Mouse (Mus musculus) NIH3T3 (cell line): ENCODE measurements around the gene Cdc42ep4.

ENCODE experiments used
- DNase-seq: peaks from one replicate; pipeline ENCODE4 v3.0.0-alpha.2; 2012; ENCODE audit warnings: low read depth

The Cdc42ep4 gene

DNA sequence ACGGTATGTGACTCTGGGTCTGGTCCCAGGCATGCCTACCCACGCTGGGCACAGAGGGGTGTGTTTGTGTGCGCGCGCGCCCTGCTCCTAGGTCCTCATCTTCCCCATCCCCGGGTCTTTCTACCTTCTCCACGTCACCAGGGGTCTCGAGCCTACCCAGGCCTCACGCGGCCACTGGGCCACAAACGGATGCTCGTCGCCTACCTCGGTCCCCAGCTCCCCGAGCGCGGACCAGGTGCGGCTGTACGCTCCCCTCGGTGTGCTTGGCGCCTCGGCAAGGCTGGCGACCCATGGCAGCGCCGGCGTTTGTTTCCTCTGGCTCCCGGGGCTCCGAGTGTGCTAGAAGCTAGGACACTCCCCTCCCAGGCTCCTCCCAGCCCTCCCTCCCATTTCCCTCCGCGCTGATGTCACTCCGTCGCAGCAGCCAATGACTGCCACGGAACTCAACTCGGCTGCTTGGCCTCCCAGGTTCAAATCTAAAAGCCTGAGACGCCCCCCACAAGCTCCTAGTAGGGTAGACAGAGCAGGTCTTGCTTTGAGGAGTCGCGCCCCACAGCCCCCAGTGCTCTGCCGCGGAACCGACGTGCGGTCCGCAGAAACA, at the start of gene Cdc42ep4:
TSS of gene Cdc42ep4 (minus strand) at position 398 of the 601 bp plus-strand sequence.
- peak; percentile 96 for DNase-seq

DNA sequence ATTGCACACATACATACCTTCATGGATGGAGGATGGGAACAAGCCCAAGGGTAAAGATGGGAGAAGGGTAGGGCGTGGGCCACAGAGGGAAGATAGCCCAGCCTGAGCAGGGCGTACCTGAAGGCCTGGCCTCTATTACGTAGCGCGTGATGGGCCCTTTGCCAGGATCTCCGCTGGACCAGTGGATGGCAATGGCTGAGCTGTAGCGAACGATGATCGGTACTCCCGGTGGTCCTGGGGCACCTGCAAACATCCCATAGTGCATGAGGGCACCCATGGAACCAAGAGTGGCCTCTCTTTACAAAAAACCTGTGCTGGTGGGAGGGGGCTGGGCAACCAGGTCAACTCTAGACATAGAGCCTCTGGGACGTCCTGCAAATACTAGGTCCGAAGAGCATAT, 48.3 kb upstream of the Cdc42ep4 start:
- DNase-seq: no peak

DNA sequence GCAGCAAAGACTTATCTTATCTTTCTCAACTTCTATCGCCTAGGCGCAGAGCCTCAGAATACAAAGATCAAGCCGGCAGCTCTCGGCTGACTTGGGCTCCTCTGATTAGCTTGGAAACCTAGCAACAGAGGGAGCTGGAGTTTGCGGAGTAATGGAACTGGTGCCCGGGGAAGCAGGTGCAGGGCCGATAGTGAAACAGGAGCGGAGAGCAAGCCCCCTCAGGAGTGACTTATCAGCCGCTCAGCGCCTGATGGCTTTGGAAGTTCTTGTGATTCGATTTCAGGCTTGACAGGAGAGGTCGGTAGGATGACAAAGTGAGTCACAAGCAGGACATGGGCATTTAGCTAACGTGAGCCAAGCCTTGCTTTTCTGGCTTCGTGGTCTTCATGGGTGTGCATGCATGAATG, 47.4 kb upstream of the Cdc42ep4 start:
- no peak for DNase-seq

DNA sequence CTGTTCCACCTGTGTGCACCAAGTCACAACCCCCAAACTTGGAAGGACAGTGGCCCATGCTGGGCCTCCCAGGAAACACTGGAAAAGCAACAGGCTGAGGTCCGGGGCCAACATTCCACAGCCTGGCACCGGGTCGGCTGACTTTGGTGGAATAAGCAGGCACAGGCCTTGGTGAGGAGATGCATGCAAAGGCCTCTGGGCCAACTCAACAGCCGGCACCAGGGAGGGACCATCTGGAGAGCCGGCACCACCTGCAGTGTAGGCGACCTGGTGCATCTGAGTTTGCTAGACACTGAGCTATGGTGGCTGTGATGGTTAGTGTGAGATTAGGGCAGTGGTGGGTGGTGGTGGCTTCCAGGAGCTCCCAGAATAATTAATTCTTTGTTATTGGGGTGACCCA, 46.3 kb upstream of the Cdc42ep4 start:
- DNase-seq: no peak

DNA sequence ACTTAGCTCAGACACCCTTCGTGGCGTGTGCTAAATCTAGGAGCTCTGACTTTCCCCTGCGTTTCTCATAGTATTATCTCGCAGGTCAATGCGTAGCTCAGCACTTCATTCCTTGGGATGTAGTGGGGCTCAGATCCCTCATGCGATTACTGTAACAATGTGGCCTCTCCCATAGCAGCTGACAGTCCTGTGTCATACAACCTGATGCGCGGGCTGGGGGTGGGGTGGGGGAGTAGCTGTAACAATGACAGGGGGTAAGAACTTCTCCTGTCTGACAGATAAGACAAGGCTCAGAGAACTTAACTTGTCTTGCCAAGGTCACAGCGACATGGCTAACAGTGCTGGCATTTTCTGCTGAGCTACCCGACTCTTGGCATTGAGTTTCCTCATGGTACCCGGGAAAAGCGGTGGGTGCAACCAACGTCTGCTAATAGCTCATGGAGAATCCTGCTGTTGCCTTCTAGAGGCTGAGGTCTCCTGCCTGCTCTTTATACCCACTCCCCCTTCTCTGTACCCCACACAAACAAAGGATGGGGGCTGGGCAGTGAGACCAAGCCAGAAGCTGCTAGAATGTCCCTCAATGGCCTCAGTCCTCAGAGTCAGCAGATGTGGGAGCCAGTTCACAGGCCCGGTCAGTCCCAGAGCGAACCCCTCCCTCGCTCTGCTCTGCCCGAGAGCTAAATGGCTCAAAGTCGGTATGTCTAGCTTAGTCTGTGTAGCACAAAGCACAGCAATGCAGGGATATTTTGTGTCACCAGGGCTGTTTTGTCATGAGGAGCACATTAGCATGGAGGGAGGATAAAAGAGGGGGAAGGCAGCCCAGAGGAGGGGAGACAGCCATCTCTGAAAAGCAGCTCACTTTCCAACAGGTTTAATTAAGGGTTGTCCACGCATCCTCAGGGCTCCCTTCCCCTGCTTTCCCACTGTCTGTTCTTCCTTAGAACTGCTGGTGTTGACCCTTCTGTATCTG, 45.6 kb upstream of the Cdc42ep4 start:
- no peak for DNase-seq

DNA sequence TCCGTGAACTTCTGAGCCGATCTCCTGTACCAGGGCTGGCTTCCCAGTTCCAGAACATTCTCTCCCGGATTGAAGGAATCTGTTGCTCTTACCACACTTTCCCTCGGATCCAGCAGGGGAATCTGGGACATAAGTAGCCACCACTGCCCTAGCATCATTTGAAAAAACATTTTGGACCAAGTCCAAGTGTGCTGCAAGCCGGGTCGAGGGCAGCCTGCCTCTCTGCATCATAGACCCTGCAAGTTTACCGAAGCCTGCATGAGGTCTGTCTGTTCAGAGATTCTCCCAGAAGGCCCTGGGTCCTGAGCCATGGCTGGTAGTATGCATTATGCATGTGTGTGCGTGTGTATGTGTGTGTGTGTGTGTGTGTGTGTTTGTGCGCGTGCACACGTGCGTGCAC, 44.2 kb upstream of the Cdc42ep4 start:
- DNase-seq: no peak

DNA sequence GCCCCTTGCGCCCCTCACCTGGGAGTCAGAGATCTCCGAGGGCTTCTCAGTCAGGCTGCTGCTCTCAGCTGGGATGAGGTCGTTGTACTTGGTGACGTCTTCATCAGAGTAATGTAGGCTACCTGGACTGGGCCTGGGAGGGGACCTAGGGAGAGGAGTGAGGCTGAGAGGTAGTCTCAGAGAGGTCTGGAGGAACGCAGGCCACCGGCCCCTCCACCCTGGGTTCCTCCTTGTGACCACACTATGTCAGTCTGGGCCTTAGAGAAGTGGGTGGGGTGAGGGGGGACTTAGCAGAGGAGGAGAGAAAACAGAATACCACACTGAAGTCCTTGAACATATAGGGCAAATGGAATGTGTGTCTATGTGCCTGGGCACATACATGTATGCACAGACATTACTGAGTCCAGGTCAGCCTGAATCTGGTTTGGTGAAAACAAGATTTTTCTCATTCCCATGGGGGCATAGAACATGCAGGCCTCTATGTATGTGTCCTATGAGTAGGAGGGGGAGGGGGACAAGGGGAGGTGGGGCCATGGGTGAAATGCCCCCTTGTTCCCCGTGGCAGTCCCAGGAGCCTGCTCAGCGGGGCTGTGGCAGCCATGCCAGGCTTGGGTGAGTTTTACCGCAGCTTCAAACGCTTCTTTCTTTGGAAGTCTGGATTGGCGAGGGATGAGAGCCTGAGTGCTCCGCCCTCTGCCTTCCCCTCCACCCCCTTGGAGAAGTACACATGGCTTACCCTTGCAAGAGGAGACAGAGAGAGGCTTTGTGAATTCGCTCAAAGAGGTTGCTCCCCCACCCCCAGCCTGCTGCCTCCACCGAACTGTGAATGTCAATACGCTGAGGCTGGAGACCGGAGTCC, 39.9 kb upstream of the Cdc42ep4 start:
- DNase-seq: no peak

DNA sequence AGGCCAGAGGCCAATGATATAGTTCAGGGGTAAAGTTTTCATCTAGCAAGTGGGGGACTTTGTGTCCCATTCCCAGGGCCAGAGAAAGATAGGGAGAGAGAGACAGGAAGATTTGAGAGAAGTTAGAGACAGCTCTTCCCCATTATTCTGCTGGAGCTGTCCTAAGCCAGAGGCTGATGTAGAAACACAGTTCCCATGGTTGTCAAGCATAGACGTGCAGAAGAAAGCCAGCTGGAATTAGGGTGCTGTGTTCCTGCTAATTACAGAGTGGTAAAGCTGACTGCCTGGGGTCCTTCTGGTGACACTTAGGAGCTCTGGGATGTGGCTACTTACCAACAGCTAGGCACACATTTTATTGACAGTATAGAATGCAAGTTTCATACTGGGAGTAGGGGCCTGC, 37.4 kb upstream of the Cdc42ep4 start:
- DNase-seq: no peak

DNA sequence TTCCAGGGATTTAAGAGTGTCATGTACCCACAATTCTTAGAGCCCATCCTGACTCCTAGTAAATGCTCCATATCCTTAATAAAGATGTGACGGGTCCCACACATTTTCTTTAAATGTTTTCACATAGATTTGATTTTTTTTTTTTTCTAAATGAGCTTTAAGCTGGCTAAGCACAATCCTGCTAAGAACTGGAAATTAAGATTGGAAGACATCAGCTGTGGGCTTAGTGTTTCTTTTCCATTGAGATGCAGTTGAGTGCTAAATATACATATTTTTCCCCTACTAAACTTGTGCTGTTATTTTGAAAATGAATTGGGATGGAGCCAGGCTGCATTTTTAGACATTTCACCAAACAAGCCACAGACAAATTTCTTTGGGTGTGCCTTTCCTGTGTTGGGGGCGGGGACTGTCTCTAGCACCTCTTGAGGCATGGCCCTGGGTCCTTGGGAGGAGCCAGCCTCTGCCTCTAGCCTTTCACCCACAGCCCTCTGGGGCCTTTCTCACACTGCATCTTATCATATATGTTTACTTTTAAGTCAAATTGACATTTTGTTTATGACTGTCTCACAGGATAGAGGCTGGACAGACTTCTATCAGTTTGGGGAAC, 36.6 kb upstream of the Cdc42ep4 start:
- DNase-seq: peak; percentile 23

DNA sequence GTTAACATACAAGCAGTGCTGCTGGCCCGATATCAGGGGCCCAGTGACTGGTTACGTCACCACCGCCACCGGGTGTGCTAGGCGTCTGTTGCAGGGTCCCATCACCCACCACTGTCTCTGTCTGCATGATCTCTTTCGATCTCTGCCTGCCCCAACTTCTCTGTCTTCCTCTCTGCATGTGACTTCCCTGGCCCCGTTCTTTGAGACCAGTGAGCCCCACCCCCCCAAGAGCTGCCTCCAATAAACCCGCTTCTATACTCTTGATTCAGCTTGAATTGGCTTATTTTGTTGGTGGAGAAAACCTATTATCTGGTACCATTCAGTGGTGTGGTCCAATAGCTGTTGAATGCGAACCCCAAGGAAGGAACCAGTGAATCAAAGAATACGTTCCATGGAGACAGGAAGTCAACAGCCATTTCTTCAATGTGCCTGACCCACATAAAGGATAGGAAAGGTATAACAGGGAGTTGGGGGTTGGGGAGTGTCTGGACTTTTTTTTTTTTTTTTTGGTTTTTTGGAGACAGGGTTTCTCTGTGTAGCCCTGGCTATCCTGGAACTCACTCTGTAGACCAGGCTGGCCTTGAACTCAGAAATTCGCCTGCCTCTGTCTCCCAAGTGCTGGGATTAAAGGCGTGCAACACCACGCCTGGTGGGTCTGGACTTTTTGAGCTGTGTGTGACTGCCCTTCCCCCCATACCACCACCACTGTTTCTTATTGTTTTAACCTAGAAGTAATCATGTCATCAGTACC, 35.9 kb upstream of the Cdc42ep4 start:
- DNase-seq: no peak

DNA sequence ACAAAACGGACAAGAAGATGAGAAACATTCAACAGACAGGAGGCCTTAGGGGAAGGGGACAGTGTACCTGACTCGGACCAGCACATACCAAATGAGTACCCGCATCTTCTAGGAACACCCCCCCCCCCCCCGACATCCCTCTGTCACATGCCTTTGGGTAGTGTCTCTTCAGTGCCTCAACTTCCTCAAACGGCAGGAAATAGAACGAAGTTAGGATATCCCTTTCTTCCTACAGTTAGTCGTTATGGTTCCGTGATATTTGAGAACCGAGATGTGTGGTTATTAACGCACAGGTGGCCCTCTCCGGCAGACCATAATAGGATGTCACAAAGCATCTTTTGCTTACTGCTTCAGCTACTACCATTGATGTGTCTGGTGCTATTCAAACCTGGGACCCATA, 35.3 kb upstream of the Cdc42ep4 start:
- DNase-seq: no peak

DNA sequence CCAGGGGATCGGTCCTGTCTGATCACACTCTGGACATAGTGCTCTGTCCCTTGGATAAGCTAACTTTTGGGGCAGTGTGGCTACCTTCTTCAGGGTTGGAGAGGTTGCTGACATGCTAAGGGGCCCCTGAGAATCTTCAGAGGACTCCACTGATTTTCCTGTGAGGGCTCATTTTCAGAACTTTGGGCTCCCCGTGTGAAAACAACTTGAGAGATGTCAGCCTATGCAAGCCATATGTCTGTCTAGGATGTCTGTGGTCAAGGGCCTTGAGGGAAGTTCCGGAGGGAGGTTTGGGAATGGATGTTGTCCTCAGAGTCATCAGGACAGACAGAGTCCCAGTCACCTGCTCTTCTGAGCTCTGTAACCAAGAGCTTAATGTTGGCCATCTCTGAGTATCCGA, 34.7 kb upstream of the Cdc42ep4 start:
- DNase-seq: no peak

DNA sequence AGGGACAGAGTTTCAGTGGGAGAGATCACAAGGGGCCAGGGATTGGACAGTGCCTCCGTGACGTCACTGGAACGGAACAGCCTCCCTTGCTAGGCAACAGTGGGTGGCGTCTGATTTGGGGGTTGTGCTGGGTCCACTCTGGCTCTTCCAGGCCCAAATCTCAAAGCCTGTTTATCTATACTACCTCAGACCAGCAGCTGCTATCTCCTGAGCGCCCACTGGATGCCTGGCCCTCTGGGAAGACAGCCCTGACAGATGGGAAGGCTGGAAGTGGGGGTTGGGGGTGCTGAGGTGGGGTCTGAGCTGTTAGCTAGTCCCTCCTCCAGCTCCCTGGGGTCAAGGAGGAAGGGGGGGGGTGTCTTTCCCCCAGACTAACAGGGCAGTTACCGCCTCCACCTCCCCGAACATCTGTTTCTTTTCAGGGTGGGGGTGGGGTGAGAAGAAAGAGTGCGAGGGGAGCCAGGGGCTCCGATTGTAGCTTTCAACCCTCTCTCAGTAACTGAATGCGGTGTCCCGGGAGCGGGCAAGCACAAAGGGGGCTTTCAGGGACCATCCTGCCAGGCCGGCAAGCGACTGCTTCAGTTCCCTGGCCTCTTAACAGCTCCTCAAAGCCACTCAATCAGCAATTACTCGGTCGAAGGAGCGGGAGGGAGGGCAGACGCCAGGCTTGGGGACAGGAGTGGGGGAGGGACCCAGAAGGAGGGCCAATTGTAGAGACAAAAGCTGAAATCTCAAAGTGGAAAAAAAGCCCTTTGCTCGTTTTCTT, 33.9 kb upstream of the Cdc42ep4 start:
- peak; percentile 66 for DNase-seq

DNA sequence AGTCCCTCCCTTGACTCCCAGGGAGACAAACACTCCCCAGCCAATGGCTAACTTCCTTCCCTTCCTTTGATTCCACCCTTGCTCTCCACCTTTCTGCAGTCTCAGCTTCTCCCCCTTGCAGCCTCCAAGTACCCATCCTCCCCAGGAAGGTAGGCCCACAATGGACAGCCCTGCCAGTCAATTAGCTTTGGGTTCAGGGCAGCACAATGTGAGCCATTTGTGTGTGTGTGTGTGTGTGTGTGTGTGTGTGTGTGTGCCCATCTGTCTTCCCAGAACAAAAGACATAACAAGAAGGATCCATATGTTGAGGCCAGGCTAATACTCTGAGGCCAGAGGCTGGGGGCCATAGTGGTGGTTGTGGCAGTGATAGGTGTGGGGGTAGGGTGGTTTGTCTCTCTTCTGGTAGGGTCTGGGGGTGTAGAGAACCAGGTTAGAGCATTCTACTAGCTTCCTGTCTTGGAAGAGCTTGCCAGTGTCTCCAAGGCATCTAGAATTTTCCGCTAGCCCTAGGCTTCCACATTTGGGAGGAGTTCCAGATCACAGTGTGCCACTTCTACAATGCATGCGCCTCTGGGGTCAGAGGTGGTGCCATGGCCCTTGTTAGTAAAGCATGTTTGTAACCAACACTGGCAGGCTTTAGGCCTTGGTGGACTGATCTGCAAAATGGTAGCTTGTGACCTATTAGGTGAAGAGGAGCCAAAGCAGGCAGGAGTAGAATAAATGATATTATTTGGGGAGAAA, 33.1 kb upstream of the Cdc42ep4 start:
- DNase-seq: no peak

DNA sequence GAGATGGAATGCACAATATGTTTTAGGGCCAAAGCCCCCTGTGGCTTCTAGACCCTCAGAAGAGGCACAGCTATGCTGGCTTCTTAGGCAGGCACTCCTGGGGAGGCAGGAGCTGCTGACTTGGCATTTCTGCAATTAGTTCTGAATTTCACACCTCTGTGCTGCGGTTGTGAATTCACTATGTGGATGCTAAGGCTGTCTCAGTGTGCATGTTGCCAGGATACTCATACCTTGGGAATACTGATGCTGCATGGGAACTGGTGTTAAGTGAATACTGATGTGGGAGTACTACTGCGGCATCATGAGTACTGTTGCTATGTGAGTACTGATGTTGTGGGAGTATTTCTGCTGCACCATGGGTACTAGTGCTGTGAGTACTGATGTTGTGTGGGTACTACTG, 30.8 kb upstream of the Cdc42ep4 start:
- DNase-seq: no peak

DNA sequence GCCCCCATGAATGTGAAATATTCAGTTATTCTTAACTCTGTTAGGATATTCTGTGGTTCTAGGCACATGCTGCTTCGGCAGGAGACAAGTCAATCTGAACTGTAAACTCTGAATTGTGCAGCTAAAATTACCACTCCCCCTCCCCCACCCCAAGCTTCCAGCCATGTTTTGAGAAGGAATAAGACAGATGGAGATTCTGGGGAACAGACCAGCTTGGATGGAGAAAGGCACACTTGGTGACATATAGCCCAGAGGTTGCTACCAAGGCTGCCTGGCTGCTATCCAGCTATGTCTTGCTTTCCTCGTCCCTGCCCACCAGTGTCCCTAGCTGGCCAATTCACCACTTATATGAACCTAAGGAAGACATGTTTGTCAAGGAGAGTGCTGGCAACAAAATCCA, 30.3 kb upstream of the Cdc42ep4 start:
- no peak for DNase-seq

DNA sequence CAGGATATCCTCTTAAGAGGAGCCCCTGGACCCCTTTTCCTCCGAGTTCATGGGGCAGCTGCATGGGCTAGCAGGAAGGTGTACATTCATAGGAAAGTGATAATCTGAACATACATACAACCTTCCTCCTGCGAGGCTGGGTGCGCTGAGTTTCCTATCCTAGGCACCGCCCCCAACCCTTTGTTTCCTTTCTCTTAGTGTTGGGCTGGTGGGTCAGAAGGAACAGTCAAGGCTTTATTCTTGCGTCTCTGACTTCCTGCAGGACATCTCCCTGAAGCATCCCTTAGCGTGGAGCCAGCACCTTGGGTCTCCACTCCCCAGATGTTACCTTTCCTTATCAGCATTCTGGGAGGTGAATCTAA, 28.0 kb upstream of the Cdc42ep4 start:
- no peak for DNase-seq

DNA sequence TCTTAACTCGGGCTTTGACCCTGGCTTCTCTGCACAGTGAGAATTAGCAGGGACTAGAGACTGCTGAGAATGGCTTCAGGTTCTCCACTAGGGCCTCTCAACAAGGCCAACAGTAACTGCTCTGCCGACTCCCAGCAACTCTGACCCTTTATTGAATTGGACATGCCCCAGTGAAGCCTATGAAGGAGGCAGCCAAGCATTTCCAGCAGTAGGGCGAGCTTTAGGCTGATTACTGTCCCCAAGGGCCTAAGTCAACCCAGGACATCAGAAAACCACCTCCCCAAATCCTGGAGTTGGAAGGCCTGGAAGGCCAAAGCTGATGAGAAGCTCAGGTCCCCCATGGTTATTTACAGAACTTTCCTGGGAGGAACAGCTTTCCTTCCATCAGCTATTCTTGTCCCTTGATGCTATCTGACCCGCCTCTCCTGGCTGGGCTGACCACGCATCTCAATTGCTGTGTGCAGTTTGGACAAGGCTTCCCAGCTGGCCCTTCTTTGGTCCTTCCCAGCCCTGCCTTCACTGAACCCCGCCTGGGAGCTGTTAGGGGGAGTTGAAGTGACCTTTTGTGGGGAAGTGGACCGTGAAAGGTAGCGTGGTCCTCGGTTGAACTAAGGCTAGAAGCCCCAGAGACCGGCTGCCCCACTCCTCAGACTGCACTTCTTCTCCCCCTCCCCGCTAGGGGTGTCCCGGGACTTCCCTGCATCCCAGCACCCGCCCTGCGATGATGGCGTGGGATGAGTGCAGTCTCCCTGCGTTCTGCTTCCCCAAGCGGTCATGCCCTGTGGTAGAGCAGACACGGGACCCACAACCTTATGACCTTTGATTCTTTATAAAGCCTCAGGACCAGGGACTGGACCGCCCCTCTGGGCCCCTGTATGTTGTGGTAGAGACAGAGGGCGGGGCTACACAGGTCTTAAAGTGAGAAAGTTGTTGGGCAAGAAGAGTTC, 27.3 kb upstream of the Cdc42ep4 start:
- DNase-seq: no peak
